Mouse (Mus musculus) natural killer cell, adult 2 months (primary cell): ENCODE data around the gene Slc4a7.
A peak's percentile ranks its signal among the peaks of the same experiment; 100 is the strongest.

Experiments
- DNase-seq, 2 experiments: peaks; one replicate each; pipeline ENCODE4 v3.0.0; 2022; ENCODE audit warnings: low spot score in 2 of 2

The Slc4a7 gene

DNA sequence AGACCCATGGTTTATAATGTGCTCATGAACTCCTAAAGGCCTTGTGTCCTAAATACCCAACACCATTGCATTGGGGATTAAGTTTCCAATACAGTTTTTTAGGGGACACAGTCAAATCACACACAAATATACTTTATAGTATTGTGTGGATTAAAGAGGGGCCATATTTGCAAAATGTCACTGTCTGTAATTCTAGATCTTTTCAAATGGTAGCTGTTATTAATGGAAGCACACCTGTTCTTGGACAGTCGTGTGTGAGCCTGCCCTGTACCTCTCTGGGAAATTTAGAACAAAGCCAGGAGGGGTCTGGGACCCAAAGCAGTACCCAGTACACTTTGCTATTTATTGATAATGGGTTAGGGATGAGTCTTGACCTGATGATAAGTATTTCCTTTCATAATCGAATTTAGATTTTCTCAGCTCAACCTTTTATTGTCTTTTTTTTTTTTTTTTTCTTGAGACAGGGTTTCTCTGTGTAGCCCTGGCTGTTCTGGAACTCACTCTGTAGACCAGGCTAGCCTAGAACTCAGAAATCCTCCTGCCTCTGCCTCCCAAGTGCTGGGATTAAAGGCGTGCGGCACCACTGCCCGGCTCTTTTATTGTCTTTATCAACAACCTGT, at the start of gene Slc4a7:
Slc4a7 (plus strand) TSS at position 570 of the 620 bp plus-strand sequence.
- DNase-seq, result no peak

GRCm38 (mm10) chr14:14670597-14670996, 31.5 kb upstream of the Slc4a7 start:
- DNase-seq, result no peak

GRCm38 (mm10) chr14:14681611-14682010, 20.5 kb upstream of the Slc4a7 start:
- DNase-seq, result no peak

DNA sequence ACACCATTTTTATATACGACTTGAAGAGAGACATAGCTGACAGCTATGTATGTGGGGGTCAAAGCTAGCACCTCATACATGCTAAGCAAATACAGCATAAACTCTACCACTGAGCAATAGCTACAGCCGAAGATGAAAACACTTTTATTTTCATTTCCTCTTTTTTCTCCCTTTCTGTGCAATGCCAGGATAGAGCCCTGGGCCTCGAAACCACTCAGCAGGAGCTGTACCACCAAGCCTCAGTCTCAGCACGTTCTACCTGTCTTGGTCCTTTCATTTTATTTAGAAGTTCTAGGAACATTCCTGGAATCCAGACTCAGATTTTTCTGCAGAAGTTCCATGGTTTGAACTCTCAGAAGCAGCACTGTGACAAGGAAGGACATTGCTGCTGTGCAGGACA, 17.3 kb upstream of the Slc4a7 start:
- DNase-seq, result peak in 1 of 2 experiments; percentile 41

- no peak for DNase-seq
Observed at GRCm38 (mm10) chr14:14686101-14686551, 16.0 kb upstream of the Slc4a7 start.

DNA sequence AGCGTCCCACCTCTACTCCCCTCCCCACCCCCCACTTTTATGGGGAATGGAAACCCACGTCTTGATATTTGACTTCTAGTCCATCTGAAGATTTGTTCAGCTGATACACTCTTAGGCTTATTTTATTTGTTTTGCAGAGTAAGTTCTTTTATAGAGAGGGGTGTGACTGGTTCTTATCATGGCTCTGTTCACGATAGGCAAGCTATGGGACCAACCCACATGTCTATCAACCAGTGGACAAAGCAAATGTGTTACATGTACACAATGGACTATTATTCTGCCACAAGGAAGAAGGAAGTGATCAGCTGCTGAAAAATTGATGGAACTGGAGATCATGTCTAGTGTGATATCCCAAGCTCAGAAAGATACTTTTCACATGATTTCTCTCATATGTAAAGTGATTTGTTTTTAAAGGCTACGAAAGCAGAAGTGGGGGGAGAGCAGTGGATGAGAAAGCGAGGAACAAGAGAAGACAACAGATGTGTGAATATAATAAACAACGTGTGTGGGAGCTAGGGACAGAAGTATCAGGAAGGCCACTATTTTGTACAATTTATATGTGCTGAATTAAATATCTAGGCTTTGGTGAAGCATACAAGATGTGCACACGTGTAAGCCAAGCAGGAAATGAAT, 14.7 kb upstream of the Slc4a7 start:
- no peak for DNase-seq

- DNase-seq, result peak; percentile 91 to 92
Observed at GRCm38 (mm10) chr14:14702399-14703345, 593 bp downstream of the Slc4a7 start.

GRCm38 (mm10) chr14:14703346-14703871, 1.3 kb downstream of the Slc4a7 start:
- DNase-seq, result peak; percentile 16 to 24

DNA sequence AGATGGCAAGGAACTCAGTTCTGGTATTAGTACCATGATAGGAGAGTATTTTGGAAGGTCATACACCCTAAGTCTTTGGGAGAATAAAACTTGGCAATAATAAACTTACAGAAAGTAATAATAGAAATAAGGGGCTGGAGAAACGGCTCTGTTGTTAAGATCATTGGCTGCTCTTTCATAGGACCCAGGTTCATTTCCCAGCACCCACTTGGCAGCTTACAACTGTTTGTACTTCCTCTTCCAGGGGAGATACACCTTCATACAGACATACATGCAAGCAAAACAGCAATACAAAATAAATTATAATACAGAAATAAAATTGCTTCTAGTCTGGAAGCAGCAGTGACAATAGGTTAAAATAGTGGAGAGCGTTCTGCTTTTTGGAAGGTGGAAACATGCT, 2.6 kb downstream of the Slc4a7 start:
- DNase-seq, result no peak

DNA sequence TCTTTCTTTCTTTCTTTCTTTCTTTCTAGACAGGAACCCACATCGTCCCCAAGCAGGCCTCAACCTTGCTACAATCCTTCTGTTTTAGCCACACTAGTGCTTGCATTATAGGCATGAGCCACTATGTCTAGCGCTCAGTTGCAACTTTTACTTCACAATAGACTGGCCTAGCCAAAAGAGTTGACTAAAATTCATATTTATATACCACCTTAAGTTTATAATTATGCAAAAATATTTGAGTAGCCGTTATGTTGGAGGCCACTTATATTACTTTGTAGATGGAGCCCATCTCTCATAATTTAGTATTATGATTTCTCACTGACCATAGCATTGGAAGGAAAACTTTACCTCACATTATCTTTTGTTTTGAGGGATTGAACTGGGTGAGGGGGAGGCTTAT, 3.0 kb downstream of the Slc4a7 start:
- no peak for DNase-seq

DNA sequence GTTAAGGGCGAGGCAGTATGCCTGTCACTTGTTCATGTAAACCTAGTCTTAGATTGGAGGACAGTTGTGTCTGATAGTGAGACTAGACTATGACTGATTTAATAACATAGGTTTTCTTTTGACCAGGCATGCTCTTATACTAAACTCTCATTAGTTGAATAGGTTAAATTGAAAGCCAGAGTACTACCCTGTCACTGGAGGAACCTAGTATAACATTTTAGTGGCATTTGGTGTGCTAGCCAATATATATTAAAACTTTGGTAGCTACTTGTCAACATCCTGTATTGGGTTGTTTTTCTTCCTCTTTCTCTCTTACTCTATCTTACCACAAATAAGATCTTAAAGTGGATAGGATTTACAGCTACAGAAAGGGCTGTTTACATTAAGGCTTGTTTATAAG, 4.3 kb downstream of the Slc4a7 start:
- DNase-seq, result no peak

DNA sequence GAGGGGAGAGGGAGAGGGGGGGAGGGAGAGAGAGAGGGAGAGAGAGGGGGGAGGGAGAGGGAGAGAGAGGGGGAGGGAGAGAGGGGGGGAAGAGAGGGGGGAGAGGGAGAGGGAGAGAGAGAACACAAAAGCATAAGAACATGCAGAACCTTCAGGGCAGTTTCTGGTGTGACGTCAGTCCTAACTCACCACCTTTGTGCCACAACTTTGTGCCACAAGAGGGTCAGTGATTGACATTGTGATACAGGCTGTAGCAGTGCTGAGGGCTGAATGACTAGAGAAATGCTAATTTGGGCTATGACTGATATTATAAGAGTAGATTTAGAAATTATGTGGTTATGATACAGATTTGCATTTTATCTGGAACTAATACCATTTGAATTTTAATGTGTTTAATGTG, 5.0 kb downstream of the Slc4a7 start:
- no peak for DNase-seq

DNA sequence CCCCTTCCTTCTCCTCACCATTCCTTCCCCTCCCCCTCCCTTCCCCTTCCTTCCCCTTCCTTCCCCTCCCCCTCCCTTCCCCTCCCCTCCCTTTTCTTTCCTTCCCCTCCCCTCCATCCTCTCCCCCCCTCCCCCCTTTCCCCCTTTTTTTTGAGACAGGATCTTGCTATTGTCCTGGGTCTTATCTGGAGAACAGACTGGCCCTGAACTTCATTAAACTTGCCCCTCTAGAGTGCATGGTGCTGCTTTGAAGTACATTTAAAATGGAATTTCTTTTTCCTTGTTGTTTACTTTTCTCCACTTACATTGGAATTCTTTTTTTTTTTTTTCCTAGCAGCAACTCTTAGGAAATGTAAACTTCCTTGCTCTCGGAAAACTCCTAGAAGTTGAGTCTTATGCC, 6.9 kb downstream of the Slc4a7 start:
- no peak for DNase-seq

DNA sequence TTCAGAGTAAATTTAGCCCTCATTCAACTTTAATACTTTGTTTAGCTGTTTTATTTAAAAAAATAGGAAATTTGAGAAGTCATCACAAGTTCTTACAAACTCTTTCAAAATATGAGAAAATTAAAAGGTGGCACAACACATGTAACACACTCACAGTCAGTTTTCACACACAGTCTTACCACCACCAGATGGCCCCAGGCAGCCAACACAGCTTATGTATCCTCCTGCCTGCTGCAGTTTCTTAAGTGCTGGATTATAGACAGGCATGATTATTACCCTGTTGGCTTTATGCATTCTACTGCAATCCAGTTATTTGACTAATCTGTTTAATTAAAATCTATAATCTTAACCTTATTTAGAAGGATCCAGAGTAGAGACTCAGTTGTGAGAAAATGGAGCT, 12.1 kb downstream of the Slc4a7 start:
- DNase-seq, result no peak

GRCm38 (mm10) chr14:14715794-14716193, 13.7 kb downstream of the Slc4a7 start:
- no peak for DNase-seq

- no peak for DNase-seq
Observed at GRCm38 (mm10) chr14:14716843-14717242, 14.8 kb downstream of the Slc4a7 start.

- DNase-seq, result no peak
Observed at GRCm38 (mm10) chr14:14718556-14718955, 16.5 kb downstream of the Slc4a7 start.

DNA sequence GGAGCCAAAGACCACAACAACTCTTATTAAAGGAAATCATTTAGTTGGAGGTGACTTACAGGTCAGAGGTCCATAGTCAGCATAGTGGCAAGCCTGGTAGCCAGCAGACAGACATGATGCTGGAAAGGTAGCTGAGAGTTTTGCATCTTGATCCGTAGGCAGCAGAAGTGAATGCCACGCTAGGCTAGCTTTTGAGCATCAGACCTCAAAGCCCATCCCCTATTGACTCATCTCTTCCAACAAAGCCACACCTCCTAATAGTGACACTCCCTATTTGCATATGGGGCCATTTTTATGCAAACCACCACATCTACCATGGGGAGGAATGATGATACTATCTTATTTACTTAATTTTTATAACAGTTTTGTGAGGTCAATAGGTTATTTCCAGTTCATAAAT, 79.1 kb downstream of the Slc4a7 start:
- DNase-seq, result no peak

- no peak for DNase-seq
Observed at GRCm38 (mm10) chr14:14784223-14784622, 82.1 kb downstream of the Slc4a7 start.

GRCm38 (mm10) chr14:14786979-14787378, 84.9 kb downstream of the Slc4a7 start:
- no peak for DNase-seq

DNA sequence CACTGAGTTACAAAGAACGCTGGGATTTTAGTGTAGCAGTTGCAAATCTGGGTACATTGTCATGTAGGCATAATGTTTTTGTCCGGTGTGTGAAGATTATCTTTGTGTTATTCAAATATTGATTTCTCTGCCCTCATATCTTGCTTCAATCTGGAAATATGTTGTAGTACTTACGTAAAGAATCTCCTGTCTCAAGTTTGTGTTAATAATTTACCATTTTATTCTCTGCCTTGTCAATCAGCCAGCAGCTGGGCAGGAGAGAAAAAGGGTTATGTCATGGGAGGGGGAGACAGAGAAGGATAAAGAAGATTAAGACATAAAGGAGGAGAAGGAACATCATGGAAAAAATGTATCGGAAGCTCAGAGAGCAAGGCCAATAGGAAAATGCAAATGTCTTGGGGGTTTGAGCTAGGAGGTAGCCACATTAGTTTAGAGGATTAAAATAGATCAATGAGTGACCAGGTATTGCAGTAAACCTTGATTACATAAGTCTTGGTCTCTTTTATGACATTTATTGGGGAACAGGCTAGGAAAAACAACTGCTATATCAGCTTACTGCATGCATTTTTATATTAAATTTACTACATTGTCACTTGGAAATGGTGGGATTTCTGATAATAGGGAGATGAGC, 87.9 kb downstream of the Slc4a7 start:
- no peak for DNase-seq

DNA sequence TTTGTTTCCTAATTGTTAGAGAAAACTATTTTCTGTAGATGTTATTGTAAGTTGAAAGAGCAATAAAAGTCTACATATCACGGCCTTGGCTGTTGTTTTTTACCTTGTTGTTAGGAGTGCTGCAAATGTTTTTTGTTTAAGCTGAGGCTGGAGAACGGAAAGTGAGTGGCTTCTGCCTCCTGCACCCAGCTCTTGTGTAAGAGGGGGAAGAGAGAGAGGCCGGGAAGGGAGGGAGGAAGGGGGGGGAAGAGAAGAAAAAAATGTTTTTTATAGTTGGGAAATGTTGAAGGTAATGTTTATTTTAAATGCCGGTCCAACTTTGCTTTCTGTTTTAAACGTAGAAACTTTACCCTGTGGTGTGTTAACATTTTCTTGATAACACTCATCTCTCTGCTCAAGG, 97.8 kb downstream of the Slc4a7 start:
- no peak for DNase-seq
